Mouse (Mus musculus): ENCODE results near the gene Arl6ip1.

The Arl6ip1 gene

DNA sequence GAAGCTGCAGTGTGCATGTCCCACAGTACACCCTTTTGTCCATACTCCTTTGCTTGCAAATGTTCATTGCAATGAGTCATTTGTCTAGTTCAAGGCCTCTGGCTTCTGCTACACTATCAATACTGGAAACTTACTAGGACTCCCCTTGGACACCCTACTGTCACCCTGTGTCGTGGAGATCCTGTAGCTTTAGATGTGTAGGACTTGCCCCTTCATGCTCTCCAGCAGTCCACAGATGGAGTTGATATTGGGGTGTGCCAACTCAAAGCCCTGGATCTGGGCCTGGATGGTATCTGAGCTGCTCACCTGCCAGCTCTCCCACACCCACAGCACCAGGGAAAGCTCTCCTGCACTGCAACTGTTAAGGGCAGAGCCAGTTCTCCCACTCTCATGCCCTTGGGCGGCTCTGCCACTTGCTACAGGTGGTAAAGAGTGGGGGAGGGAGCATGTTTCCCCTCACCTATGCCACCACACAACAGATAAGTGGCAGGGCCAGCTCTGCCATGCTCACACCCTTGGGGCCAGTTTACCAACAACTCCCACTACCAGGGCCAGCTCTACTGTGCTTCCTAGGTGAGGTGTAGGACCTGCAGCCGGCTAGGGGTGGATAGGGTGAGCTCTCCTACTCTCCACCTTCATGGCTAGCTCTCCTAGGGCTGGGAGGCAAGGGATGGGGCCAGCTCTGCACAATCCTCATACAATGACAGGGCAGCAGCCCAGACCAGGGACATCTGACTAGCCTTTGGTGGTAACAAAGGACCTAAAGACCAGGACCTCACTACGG lies 26.6 kb downstream of the Arl6ip1 start:
- TF ChIP-seq GATA4 (IDR thresholded peaks at IDR 0.05; ENCODE audit: insufficient replicate concordance, low read length): no peak

DNA sequence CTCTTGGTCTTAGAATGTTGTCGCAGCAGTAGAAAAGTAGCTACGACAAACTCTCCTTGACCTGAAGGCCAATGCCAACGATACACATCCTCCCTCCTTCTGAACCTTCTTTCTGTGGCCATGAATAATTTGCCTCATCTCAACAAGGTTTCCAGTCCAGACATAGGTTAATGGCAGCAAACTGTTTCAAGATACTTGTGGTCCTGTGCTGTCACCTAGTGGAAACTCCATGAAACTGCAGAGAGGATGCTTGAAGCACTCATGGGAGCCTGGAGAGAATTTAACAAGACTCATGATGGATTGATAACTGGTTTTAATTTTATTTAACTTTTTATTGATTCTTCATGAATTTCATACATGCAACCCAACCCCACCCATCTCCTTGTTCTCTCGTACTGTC lies 27.2 kb downstream of the Arl6ip1 start:
- TF ChIP-seq GATA4 (IDR thresholded peaks at IDR 0.05; ENCODE audit: insufficient replicate concordance, low read length): no peak

DNA sequence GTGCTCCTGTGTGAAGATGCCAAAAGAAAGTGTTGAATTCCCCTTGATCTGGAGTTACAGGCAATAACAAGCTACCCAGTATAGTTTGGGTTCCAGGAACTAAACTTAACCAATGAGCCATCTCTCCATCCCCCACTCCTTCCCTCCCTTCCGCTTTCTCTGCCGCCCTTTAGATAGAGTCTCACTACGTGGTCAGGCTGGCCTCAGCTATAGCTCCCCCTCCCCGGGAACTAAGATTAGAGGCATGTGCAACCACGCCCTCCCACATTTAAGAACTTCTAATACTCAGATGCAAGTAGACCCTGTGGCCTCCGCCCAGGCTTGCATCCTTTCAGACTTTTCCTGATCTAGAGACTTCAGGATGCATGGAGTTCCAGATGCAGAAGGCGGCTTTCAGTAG lies 31.8 kb downstream of the Arl6ip1 start:
- no peak for TF ChIP-seq GATA4 (IDR thresholded peaks at IDR 0.05; ENCODE audit: insufficient replicate concordance, low read length)

DNA sequence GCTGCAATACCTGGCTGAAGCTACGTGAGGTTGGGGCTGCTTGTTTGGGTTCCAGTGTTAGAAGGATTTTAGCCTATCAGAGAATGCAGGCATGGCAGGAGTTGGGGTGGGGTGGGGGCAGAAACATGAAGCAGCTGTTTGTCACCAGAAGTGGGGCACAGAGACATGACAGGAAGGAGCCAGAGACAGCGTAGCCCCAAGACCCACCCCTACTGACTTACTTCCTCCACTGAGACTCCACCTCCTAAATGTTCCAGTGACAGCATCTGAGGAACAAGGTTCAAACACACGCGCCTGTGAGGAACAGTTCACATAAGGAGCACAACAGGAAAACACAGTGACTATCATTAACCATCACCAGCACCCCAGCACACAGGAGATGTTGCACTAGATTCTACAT lies 49.5 kb downstream of the Arl6ip1 start:
- no peak for TF ChIP-seq GATA4 (IDR thresholded peaks at IDR 0.05; ENCODE audit: insufficient replicate concordance, low read length)

DNA sequence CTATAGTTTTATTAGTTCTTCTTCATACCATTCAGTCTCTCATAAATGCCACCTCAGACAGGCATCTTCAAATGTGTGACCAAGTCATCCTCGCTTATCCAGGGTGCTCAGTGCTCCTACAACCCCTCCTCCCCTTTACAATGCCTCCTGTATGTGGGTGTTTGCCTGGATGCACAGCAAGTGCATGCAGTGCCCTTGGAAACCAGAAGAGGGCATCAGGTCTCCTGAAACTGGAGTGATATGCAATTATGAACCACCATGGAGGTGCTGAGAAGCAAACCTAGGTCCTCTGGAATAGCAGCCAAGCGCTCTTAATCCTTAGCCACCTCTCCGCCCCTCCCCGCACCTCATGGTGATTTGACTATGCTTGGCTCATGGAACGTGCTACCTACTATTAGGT lies 50.4 kb downstream of the Arl6ip1 start:
- no peak for TF ChIP-seq GATA4 (IDR thresholded peaks at IDR 0.05; ENCODE audit: insufficient replicate concordance, low read length)
